Mouse (Mus musculus) midbrain, postnatal 0 days (tissue): ENCODE results near the gene Pax7. TPM values are rescaled to one million over a fixed set of nuclear protein-coding genes. Genes with fewer than 3 reads are reported as not detected.

Source experiments
- ATAC-seq: fragments of 200-750 bp; cut with Nextera tagmentation; 2 replicates; pipeline ENCODE4 v1.8.0; 2017; ENCODE audit warnings: moderate number of reproducible peaks, mild to moderate bottlenecking, moderate TSS enrichment, moderate library complexity; ENCODE audit not compliant: low FRiP score
- DNase-seq: peaks from one replicate; pipeline ENCODE4 v3.0.0-alpha.2; 2015; ENCODE audit warnings: low spot score
- H3K27ac ChIP-seq: fragments of 300-500 bp; sonication (generic); 2 replicates; pipeline ENCODE4 v1.5.1; 2014; ENCODE audit warnings: low read depth, mild to moderate bottlenecking, low read length, mixed read lengths
- H3K27me3 ChIP-seq: fragments of 300-500 bp; sonication (generic); 2 replicates; pipeline ENCODE4 v1.6.1; 2014; ENCODE audit warnings: low read length, control low read depth, mixed read lengths; ENCODE audit not compliant: insufficient read depth
- H3K36me3 ChIP-seq: fragments of 300-500 bp; sonication (generic); 2 replicates; pipeline ENCODE4 v1.6.1; 2014; ENCODE audit warnings: low read length, control low read depth, mixed read lengths; ENCODE audit not compliant: insufficient read depth
- H3K4me1 ChIP-seq: fragments of 300-500 bp; sonication (generic); 2 replicates; pipeline ENCODE4 v1.6.1; 2014; ENCODE audit warnings: mild to moderate bottlenecking, control low read depth, antibody characterized with exemption, low read length, mixed read lengths; ENCODE audit not compliant: insufficient read depth
- H3K4me2 ChIP-seq: fragments of 300-500 bp; sonication (generic); 2 replicates; pipeline ENCODE4 v1.6.1; 2014; ENCODE audit warnings: low read depth, mild to moderate bottlenecking, low read length, mixed read lengths; ENCODE audit not compliant: poor library complexity, severe bottlenecking
- H3K4me3 ChIP-seq: fragments of 300-500 bp; sonication (generic); 2 replicates; pipeline ENCODE4 v1.5.1; 2014; ENCODE audit warnings: low read depth, mild to moderate bottlenecking, low read length, moderate library complexity
- H3K9ac ChIP-seq: fragments of 300-500 bp; sonication (generic); replicated peaks from 2 replicates; pipeline ENCODE4 v1.6.1; 2014; ENCODE audit warnings: mild to moderate bottlenecking, low read length, moderate library complexity, mixed read lengths; ENCODE audit not compliant: poor library complexity, severe bottlenecking
- H3K9me3 ChIP-seq: fragments of 300-500 bp; sonication (generic); 2 replicates; pipeline ENCODE4 v1.6.1; 2016; ENCODE audit warnings: low read length, control low read depth
- CTCF ChIP-seq: IDR thresholded peaks from 2 replicates; pipeline ENCODE4 v1.5.1; 2016; ENCODE audit warnings: antibody characterized with exemption, mild to moderate bottlenecking
- WGBS: fragments of 180-500 bp; shearing (Covaris S2); extraction: QIAGEN DNeasy Blood & Tissue Kit; methylation state at CpG from one replicate; pipeline ENCODE4 v1.1.7; 2014; 5-methylcytosine and 5-hydroxymethylcytosine counted together
- polyA plus RNA-seq: library from polyadenylated mRNA; unstranded; fragments of >200 nt; fragmentation: Nextera tagmentation; extraction: Ambion mirVana; gene quantifications from 2 replicates; pipeline ENCODE4 v1.2.1, GENCODE M21; 2015
- total RNA-seq: library from RNA; depleted of rRNA; stranded (reverse); fragments of >200 nt; gene quantifications from 2 replicates; pipeline ENCODE4 v1.2.3, GENCODE M21; 2014

Gene Pax7
- total and polyA plus RNA-seq, 2 experiments from 2014 or later: 3.0 to 34.9 TPM

GRCm38 (mm10) chr4:139803981-139804380, 29.3 kb downstream of the Pax7 start:
- H3K4me1 ChIP-seq: no peaks in the 10 kb centered on the region
- TF ChIP-seq CTCF: no peak
- no peaks in the 10 kb centered on the region for H3K36me3 ChIP-seq
- H3K9ac ChIP-seq: no peak overlapping the region
- no peak overlapping the region for H3K4me2 ChIP-seq
- DNase-seq: no peak
- 25% methylated on average over 2 of the region's 2 CpGs for WGBS
- no peak overlapping the region for H3K4me3 ChIP-seq
- H3K9me3 ChIP-seq: no peaks in the 10 kb centered on the region
- peaks cover 12% of the 10 kb centered on the region for H3K27me3 ChIP-seq
- no peak for ATAC-seq
- no peak overlapping the region for H3K27ac ChIP-seq

- H3K36me3 ChIP-seq: no peaks in the 10 kb centered on the region
- H3K27ac ChIP-seq: no peak overlapping the region
- H3K9me3 ChIP-seq: no peaks in the 10 kb centered on the region
- 75% methylated on average over 9 of the region's 10 CpGs for WGBS
- 0 out of 2 replicates have a peak, but pooled peaks cover 6% of the 10 kb centered on the region for H3K27me3 ChIP-seq
- no peaks in the 10 kb centered on the region for H3K4me1 ChIP-seq
- H3K4me2 ChIP-seq: no peak overlapping the region
- no peak for ATAC-seq
- H3K9ac ChIP-seq: no peak overlapping the region
- no peak overlapping the region for H3K4me3 ChIP-seq
- no peak for DNase-seq
- TF ChIP-seq CTCF: no peak
Measured at GRCm38 (mm10) chr4:139799436-139800100, 33.8 kb downstream of the Pax7 start.

- Histone ChIP-seq H3K9me3 (no peaks in the 10 kb centered on the region), H3K4me3 (no peak overlapping the region), H3K27ac (no peak overlapping the region), H3K4me1 (no peaks in the 10 kb centered on the region), H3K9ac (no peak overlapping the region), H3K27me3 (0 out of 2 replicates have a peak, but pooled peaks cover 6% of the 10 kb centered on the region), H3K36me3 (no peaks in the 10 kb centered on the region), H3K4me2 (no peak overlapping the region)
- DNase-seq (no peak), ATAC-seq (no peak)
- 68% methylated on average over 4 of the region's 4 CpGs for WGBS
- no peak for TF ChIP-seq CTCF
Measured at GRCm38 (mm10) chr4:139797344-139797743, 36.0 kb downstream of the Pax7 start.

GRCm38 (mm10) chr4:139796115-139796514, 37.2 kb downstream of the Pax7 start:
- Histone ChIP-seq H3K9ac (no peak overlapping the region), H3K4me3 (no peak overlapping the region), H3K27me3 (0 out of 2 replicates have a peak, but pooled peaks cover under 1% of the 10 kb centered on the region), H3K4me1 (no peaks in the 10 kb centered on the region), H3K4me2 (no peak overlapping the region), H3K27ac (no peak overlapping the region), H3K36me3 (no peaks in the 10 kb centered on the region), H3K9me3 (no peaks in the 10 kb centered on the region)
- no peak for ATAC-seq
- 46% methylated on average over 9 of the region's 9 CpGs for WGBS
- DNase-seq: no peak
- TF ChIP-seq CTCF: no peak

- TF ChIP-seq CTCF: no peak
- H3K4me2 ChIP-seq: no peak overlapping the region
- DNase-seq: no peak
- H3K27me3 ChIP-seq: no peaks in the 10 kb centered on the region
- no peak overlapping the region for H3K4me3 ChIP-seq
- no peaks in the 10 kb centered on the region for H3K36me3 ChIP-seq
- H3K9ac ChIP-seq: no peak overlapping the region
- H3K9me3 ChIP-seq: no peaks in the 10 kb centered on the region
- no peak for ATAC-seq
- 56% methylated on average over 8 of the region's 8 CpGs for WGBS
- H3K27ac ChIP-seq: no peak overlapping the region
- H3K4me1 ChIP-seq: no peaks in the 10 kb centered on the region
Measured at GRCm38 (mm10) chr4:139791168-139791567, 42.2 kb downstream of the Pax7 start.

GRCm38 (mm10) chr4:139789772-139790171, 43.6 kb downstream of the Pax7 start:
- H3K9me3 ChIP-seq: no peaks in the 10 kb centered on the region
- no peaks in the 10 kb centered on the region for H3K27me3 ChIP-seq
- no peak overlapping the region for H3K4me3 ChIP-seq
- H3K4me1 ChIP-seq: no peaks in the 10 kb centered on the region
- no peaks in the 10 kb centered on the region for H3K36me3 ChIP-seq
- WGBS: 76% methylated on average over 7 of the region's 7 CpGs
- no peak overlapping the region for H3K4me2 ChIP-seq
- ATAC-seq (no peak), DNase-seq (no peak)
- H3K9ac ChIP-seq: no peak overlapping the region
- peak; percentile 56 for TF ChIP-seq CTCF
- H3K27ac ChIP-seq: no peak overlapping the region
